Mouse (Mus musculus): ENCODE measurements around the gene Rxylt1. TPM values are rescaled to one million over a fixed set of nuclear protein-coding genes. Genes with fewer than 3 reads are reported as not detected.

Rxylt1 gene
- total and polyA plus RNA-seq, 3 experiments: 26.1 to 30.6 TPM; not detected in 1

DNA sequence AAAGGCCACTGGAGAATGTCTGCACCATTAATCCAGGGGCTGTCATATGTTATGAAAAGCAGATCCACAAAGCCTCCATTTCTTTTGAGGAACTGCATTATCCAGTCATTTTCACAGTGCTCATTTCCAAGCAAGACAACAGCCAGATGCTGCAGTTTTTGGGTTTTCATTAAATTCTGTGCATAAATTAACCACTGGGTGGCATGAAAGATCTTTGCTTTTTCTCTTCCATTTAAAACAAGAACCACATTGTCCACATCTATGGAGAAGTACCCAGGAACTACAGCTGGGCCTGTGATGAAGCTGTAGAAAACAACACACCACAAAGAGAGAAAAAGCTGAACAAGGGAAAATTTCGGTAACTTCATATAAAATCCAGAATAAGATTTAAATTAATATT is 6.7 kb downstream of the Rxylt1 start:
- Histone ChIP-seq H3K9ac (ENCODE audit: control insufficient read depth, low read depth, low read length, poor library complexity, severe bottlenecking) (no peak overlapping the region), H3K4me3 (ENCODE audit: control insufficient read depth in 1 of 2, insufficient read depth in 1 of 2, low read depth in 2 of 2, low read length in 2 of 2) (no peak overlapping the region), H3K27ac (ENCODE audit: control insufficient read depth, low read depth, low read length) (no peak overlapping the region), H3K4me1 (ENCODE audit: control insufficient read depth in 1 of 2, insufficient read depth in 2 of 2, low read length in 2 of 2) (no peaks in the 10 kb centered on the region), H3K36me3 (ENCODE audit: control insufficient read depth in 1 of 2, insufficient read depth in 2 of 2, low read length in 2 of 2) (peaks cover 2 to 3% of the 10 kb centered on the region in 2 experiments), H3K79me2 (ENCODE audit: control insufficient read depth, insufficient read depth, low read length, poor library complexity) (no peaks in the 10 kb centered on the region; the same call in 1 of the 2 replicates), H3K27me3 (ENCODE audit: control insufficient read depth in 1 of 2, insufficient read depth in 2 of 2, low read length in 2 of 2) (no peaks in the 10 kb centered on the region), H3K9me3 (replicated peaks; ENCODE audit: insufficient read depth, low read length) (no peaks in the 10 kb centered on the region)
- TF ChIP-seq TBP (IDR thresholded peaks at IDR 0.05; ENCODE audit: low read depth, low read length) (no peak), CTCF (IDR thresholded peaks at IDR 0.05 in 2 of 3, conservative IDR thresholded peaks at IDR 0.05 in 1 of 3; ENCODE audit: control insufficient read depth in 1 of 3, insufficient read depth in 1 of 3, low read depth in 2 of 3, low read length in 3 of 3, poor library complexity in 1 of 3, severe bottlenecking in 1 of 3) (peak in 1 of 3 experiments; percentile 5; a peak in 1 of 6 replicates)
- DNase-seq (ENCODE audit: low read depth, low spot score): no peak

DNA sequence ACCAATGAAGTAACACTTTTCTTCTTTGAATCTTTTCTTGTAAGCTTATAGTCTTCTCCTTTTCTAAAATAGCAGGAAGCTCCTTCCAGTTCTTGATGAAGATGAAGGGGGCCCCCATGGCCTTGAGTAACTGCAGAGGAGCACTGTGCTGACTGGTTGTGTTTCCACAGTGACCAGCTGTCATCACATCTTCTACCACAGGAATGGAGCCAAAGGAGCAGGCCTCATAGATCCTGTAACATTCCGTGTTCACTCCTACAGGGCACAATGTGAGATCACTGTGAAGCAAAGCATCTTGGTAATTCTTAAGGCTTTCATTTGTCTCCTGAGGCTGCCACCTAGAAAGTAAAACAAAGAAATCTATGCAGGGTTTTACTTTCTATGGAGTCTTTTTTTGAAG is 15.8 kb downstream of the Rxylt1 start:
- TF ChIP-seq SIN3A (IDR thresholded peaks at IDR 0.05; ENCODE audit: low read length) (no peak), GATA1 (IDR thresholded peaks at IDR 0.05; ENCODE audit: low read depth, low read length) (no peak), HCFC1 (IDR thresholded peaks at IDR 0.05; ENCODE audit: low read depth, low read length) (no peak), CHD1 (IDR thresholded peaks at IDR 0.05; ENCODE audit: low read depth, low read length) (no peak), TAL1 (IDR thresholded peaks at IDR 0.05; ENCODE audit: low read length) (no peak), POLR2AphosphoS2 (IDR thresholded peaks at IDR 0.05; ENCODE audit: low read length) (no peak), MYC (IDR thresholded peaks at IDR 0.05; ENCODE audit: low read depth, low read length) (no peak), E2F4 (IDR thresholded peaks at IDR 0.05; ENCODE audit: borderline replicate concordance, low read depth, low read length) (no peak), KAT2A (conservative IDR thresholded peaks at IDR 0.05; ENCODE audit: low read depth, low read length) (no peak), POLR2A (IDR thresholded peaks at IDR 0.05; ENCODE audit: control insufficient read depth in 1 of 2, insufficient read depth in 1 of 2, low read depth in 1 of 2, low read length in 2 of 2, poor library complexity in 1 of 2) (no peak), UBTF (IDR thresholded peaks at IDR 0.05; ENCODE audit: borderline replicate concordance, insufficient read depth, low read depth, low read length) (no peak), GABPA (IDR thresholded peaks at IDR 0.05; ENCODE audit: low read depth, low read length) (no peak), SMC3 (IDR thresholded peaks at IDR 0.05; ENCODE audit: low read depth, low read length) (no peak), POLR2AphosphoS5 (IDR thresholded peaks at IDR 0.05; ENCODE audit: borderline replicate concordance, low read depth, low read length) (no peak)
- no peaks in the 10 kb centered on the region for H3K27me3 ChIP-seq (ENCODE audit: control insufficient read depth in 1 of 2, insufficient read depth in 2 of 2, low read length in 2 of 2)
- H3K9me3 ChIP-seq (replicated peaks; ENCODE audit: insufficient read depth, low read length): no peaks in the 10 kb centered on the region
- H3K4me1 ChIP-seq (ENCODE audit: control insufficient read depth in 1 of 2, insufficient read depth in 2 of 2, low read length in 2 of 2): peaks cover 0 to 2% of the 10 kb centered on the region in 2 experiments; a peak in 2 of 4 replicates
- H3K27ac ChIP-seq (ENCODE audit: control insufficient read depth, low read depth, low read length): no peak overlapping the region
- no peak overlapping the region for H3K9ac ChIP-seq (ENCODE audit: control insufficient read depth, low read depth, low read length, poor library complexity, severe bottlenecking)
- no peak overlapping the region for H3K4me3 ChIP-seq (ENCODE audit: control insufficient read depth in 1 of 2, insufficient read depth in 1 of 2, low read depth in 2 of 2, low read length in 2 of 2)
- DNase-seq (ENCODE audit: low read depth, low spot score): no peak
- no peaks in the 10 kb centered on the region; a peak in 1 of 4 replicates for H3K36me3 ChIP-seq (ENCODE audit: control insufficient read depth in 1 of 2, insufficient read depth in 2 of 2, low read length in 2 of 2)
- H3K79me2 ChIP-seq (ENCODE audit: control insufficient read depth, insufficient read depth, low read length, poor library complexity): no peaks in the 10 kb centered on the region

DNA sequence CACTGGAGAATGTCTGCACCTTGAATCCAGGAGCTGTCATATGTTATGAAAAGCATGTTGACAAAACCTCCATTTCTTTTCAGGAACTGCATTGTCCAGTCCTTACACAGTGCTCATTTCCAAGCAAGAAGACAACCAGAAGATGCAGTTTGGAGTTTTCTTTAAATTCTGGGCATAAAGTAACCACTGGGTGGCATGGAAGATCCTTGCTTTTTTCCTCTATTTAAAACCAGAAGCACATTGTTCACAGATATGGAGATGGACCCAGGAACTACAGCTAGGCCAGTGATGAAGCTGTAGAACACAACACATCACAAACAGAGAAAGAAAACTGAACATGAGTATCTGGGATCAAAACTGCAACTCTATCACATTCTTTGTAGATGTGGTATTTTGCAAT is 28.0 kb downstream of the Rxylt1 start:
- no peak for DNase-seq (ENCODE audit: low read depth, low spot score)
- H3K79me2 ChIP-seq (ENCODE audit: control insufficient read depth, insufficient read depth, low read length, poor library complexity): no peaks in the 10 kb centered on the region
- H3K27ac ChIP-seq (ENCODE audit: control insufficient read depth, low read depth, low read length): no peak overlapping the region
- no peak overlapping the region for H3K4me3 ChIP-seq (ENCODE audit: control insufficient read depth in 1 of 2, insufficient read depth in 1 of 2, low read depth in 2 of 2, low read length in 2 of 2)
- H3K9ac ChIP-seq (ENCODE audit: control insufficient read depth, low read depth, low read length, poor library complexity, severe bottlenecking): no peak overlapping the region
- TF ChIP-seq MYC (IDR thresholded peaks at IDR 0.05; ENCODE audit: low read depth, low read length): no peak
- no peak for TF ChIP-seq MYB (IDR thresholded peaks at IDR 0.05; ENCODE audit: low read depth, low read length)
- TF ChIP-seq ELF1 (IDR thresholded peaks at IDR 0.05; ENCODE audit: low read depth, low read length): no peak
- no peak for TF ChIP-seq SMC3 (IDR thresholded peaks at IDR 0.05; ENCODE audit: low read depth, low read length)
- no peaks in the 10 kb centered on the region; a peak in 1 of 4 replicates for H3K27me3 ChIP-seq (ENCODE audit: control insufficient read depth in 1 of 2, insufficient read depth in 2 of 2, low read length in 2 of 2)
- H3K9me3 ChIP-seq (replicated peaks; ENCODE audit: insufficient read depth, low read length): no peaks in the 10 kb centered on the region
- H3K4me1 ChIP-seq (ENCODE audit: control insufficient read depth in 1 of 2, insufficient read depth in 2 of 2, low read length in 2 of 2): no peaks in the 10 kb centered on the region
- no peaks in the 10 kb centered on the region for H3K36me3 ChIP-seq (ENCODE audit: control insufficient read depth in 1 of 2, insufficient read depth in 2 of 2, low read length in 2 of 2)
